Mouse (Mus musculus): ENCODE results near the gene Cdc42ep1. TPM values are rescaled to one million over a fixed set of nuclear protein-coding genes. Genes with fewer than 3 reads are reported as not detected.
A peak's percentile ranks its signal among the peaks of the same experiment; 100 is the strongest.

The Cdc42ep1 gene
- polyA plus RNA-seq (2012; rRNA removed) (8.1 and 10.1 TPM in 2 replicates), polyA plus RNA-seq (2014; fragmentation: Nextera tagmentation; extraction: Ambion mirVana) (7.8 and 8.6 TPM in 2 replicates)

GRCm38 (mm10) chr15:78842371-78843163 lies at the start of gene Cdc42ep1:
Gene Cdc42ep1 (plus strand): TSS chr15:78842624.
- no peak for TF ChIP-seq CTCF (IDR thresholded peaks at IDR 0.05; ENCODE audit: low read depth)
- Histone ChIP-seq H3K36me3 (replicated peaks; ENCODE audit: control insufficient read depth, insufficient read depth, low read depth) (no peaks in the 10 kb centered on the region), H3K27me3 (ENCODE audit: control insufficient read depth, insufficient read depth, low read length) (peaks cover 42% of the 10 kb centered on the region), H3K4me2 (ENCODE audit: low read depth) (peak within 1 kb of the TSS; percentile 25), H3K27ac (no peak within 1 kb of the TSS), H3K9me3 (ENCODE audit: control insufficient read depth, low read length) (no peaks in the 10 kb centered on the region), H3K4me3 (ENCODE audit: insufficient read depth in 1 of 2, low read depth in 2 of 2, low read length in 2 of 2) (peak within 1 kb of the TSS; percentile 52 to 66), H3K4me1 (replicated peaks; ENCODE audit: control insufficient read depth in 2 of 2, insufficient read depth in 2 of 2, low read length in 1 of 2) (peaks cover 0 to 5% of the 10 kb centered on the region in 2 experiments; a peak in 1 of 4 replicates), H3K9ac (replicated peaks) (peak within 1 kb of the TSS; percentile 53)
- 1% methylated on average over 86 of the region's 86 CpGs for WGBS (ENCODE audit: insufficient replicate concordance)
- DNase-seq (ENCODE audit: low read depth in 3 of 3, low spot score in 3 of 3) = no peak
- ATAC-seq (ENCODE audit: insufficient read depth) = peak; percentile 54

GRCm38 (mm10) chr15:78796196-78797059 lies 46.0 kb upstream of the Cdc42ep1 start:
- DNase-seq (ENCODE audit: low read depth in 3 of 3, low spot score in 3 of 3) (no peak), ATAC-seq (ENCODE audit: insufficient read depth) (no peak)
- Histone ChIP-seq H3K27me3 (ENCODE audit: control insufficient read depth, insufficient read depth, low read length) (peaks cover 4% of the 10 kb centered on the region), H3K4me1 (replicated peaks; ENCODE audit: control insufficient read depth in 2 of 2, insufficient read depth in 2 of 2, low read length in 1 of 2) (no peaks in the 10 kb centered on the region), H3K4me2 (ENCODE audit: low read depth) (no peak overlapping the region), H3K27ac (no peak overlapping the region), H3K9ac (replicated peaks) (no peak overlapping the region), H3K36me3 (replicated peaks; ENCODE audit: control insufficient read depth, insufficient read depth, low read depth) (no peaks in the 10 kb centered on the region), H3K9me3 (ENCODE audit: control insufficient read depth, low read length) (no peaks in the 10 kb centered on the region), H3K4me3 (ENCODE audit: insufficient read depth in 1 of 2, low read depth in 2 of 2, low read length in 2 of 2) (no peak overlapping the region)
- no peak for TF ChIP-seq CTCF (IDR thresholded peaks at IDR 0.05; ENCODE audit: low read depth)
- no peak for TF ChIP-seq EP300 (IDR thresholded peaks at IDR 0.05; ENCODE audit: low read depth)
- WGBS (ENCODE audit: insufficient replicate concordance) = 70% methylated on average over 25 of the region's 25 CpGs

- Histone ChIP-seq H3K27me3 (ENCODE audit: control insufficient read depth, insufficient read depth, low read length) (peaks cover 10% of the 10 kb centered on the region), H3K27ac (no peak overlapping the region), H3K4me2 (ENCODE audit: low read depth) (no peak overlapping the region), H3K9ac (replicated peaks) (no peak overlapping the region), H3K9me3 (ENCODE audit: control insufficient read depth, low read length) (no peaks in the 10 kb centered on the region), H3K36me3 (replicated peaks; ENCODE audit: control insufficient read depth, insufficient read depth, low read depth) (no peaks in the 10 kb centered on the region), H3K4me3 (ENCODE audit: insufficient read depth in 1 of 2, low read depth in 2 of 2, low read length in 2 of 2) (no peak overlapping the region), H3K4me1 (replicated peaks; ENCODE audit: control insufficient read depth in 2 of 2, insufficient read depth in 2 of 2, low read length in 1 of 2) (no peaks in the 10 kb centered on the region)
- 79% methylated on average over 8 of the region's 8 CpGs for WGBS (ENCODE audit: insufficient replicate concordance)
- TF ChIP-seq CTCF (IDR thresholded peaks at IDR 0.05; ENCODE audit: low read depth) (no peak), EP300 (IDR thresholded peaks at IDR 0.05; ENCODE audit: low read depth) (no peak)
- ATAC-seq (ENCODE audit: insufficient read depth) (no peak), DNase-seq (ENCODE audit: low read depth in 3 of 3, low spot score in 3 of 3) (no peak)
Observed at GRCm38 (mm10) chr15:78797060-78797329, 45.4 kb upstream of the Cdc42ep1 start.

DNA sequence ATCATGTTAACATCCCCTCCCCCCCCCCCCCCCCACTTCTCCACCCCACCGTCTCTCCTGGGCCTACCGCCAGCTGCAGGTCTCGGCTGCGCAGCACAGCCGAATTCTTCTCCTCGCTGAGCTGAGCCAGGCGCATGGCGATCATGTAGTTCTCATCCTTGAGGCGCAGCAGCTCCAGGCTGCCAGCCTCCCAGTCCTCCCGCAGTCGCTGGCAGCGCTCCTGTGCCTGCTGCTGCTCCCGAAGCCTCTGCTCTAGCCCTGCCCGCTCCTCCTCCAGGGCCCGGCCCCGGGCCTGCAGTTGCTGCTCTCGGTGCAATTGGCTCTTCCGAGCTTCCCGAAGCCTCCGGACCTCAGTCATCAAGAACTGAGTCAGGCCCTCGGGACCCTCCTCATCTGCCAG lies 43.4 kb upstream of the Cdc42ep1 start:
- TF ChIP-seq CTCF (IDR thresholded peaks at IDR 0.05; ENCODE audit: low read depth) = no peak
- TF ChIP-seq EP300 (IDR thresholded peaks at IDR 0.05; ENCODE audit: low read depth) = no peak

DNA sequence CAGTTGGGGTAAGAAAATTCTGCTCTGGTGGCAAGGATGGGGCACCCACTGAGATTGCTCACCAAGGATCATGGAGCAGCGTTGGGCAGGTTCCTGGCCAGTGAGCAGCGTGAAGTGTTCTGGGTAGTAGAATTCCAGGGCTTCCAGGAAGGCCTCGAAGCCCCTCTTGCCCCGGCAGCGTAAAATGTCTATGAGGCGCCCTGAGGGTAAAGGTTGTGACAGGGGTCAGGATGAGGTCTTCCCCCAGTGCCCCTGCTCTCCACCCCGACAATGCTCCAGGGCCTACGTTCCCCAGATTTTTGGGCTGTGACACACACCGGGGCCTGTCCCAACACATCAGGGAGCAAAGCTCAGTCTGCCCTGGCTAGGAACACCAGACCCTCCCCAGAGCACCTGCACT lies 40.9 kb upstream of the Cdc42ep1 start:
- H3K4me2 ChIP-seq (ENCODE audit: low read depth) = peak overlapping the region; percentile 47
- H3K4me3 ChIP-seq (ENCODE audit: insufficient read depth in 1 of 2, low read depth in 2 of 2, low read length in 2 of 2) = peak overlapping the region in 1 of 2 experiments; percentile 38; a peak in 1 of 4 replicates
- H3K4me1 ChIP-seq (replicated peaks; ENCODE audit: control insufficient read depth in 2 of 2, insufficient read depth in 2 of 2, low read length in 1 of 2) = peaks cover 0 to 10% of the 10 kb centered on the region in 2 experiments; a peak in 2 of 4 replicates
- ATAC-seq (ENCODE audit: insufficient read depth) (no peak), DNase-seq (ENCODE audit: low read depth in 3 of 3, low spot score in 3 of 3) (no peak)
- no peak overlapping the region for H3K27ac ChIP-seq
- H3K27me3 ChIP-seq (ENCODE audit: control insufficient read depth, insufficient read depth, low read length) = peaks cover 39% of the 10 kb centered on the region
- no peaks in the 10 kb centered on the region for H3K36me3 ChIP-seq (replicated peaks; ENCODE audit: control insufficient read depth, insufficient read depth, low read depth)
- 70% methylated on average over 9 of the region's 9 CpGs for WGBS (ENCODE audit: insufficient replicate concordance)
- H3K9ac ChIP-seq (replicated peaks) = no peak overlapping the region
- H3K9me3 ChIP-seq (ENCODE audit: control insufficient read depth, low read length) = no peaks in the 10 kb centered on the region
- TF ChIP-seq CTCF (IDR thresholded peaks at IDR 0.05; ENCODE audit: low read depth) = no peak
- TF ChIP-seq EP300 (IDR thresholded peaks at IDR 0.05; ENCODE audit: low read depth) = no peak

More for the DNA sequence above, 43.4 kb upstream of the Cdc42ep1 start:
- H3K27me3 ChIP-seq (ENCODE audit: control insufficient read depth, insufficient read depth, low read length) = peaks cover 30% of the 10 kb centered on the region
- peaks cover 0 to 5% of the 10 kb centered on the region in 2 experiments; a peak in 2 of 4 replicates for H3K4me1 ChIP-seq (replicated peaks; ENCODE audit: control insufficient read depth in 2 of 2, insufficient read depth in 2 of 2, low read length in 1 of 2)
- no peak overlapping the region for H3K27ac ChIP-seq
- DNase-seq (ENCODE audit: low read depth in 3 of 3, low spot score in 3 of 3) = no peak
- no peaks in the 10 kb centered on the region for H3K9me3 ChIP-seq (ENCODE audit: control insufficient read depth, low read length)
- no peak for ATAC-seq (ENCODE audit: insufficient read depth)
- no peak overlapping the region for H3K9ac ChIP-seq (replicated peaks)
- no peaks in the 10 kb centered on the region for H3K36me3 ChIP-seq (replicated peaks; ENCODE audit: control insufficient read depth, insufficient read depth, low read depth)
- no peak overlapping the region for H3K4me2 ChIP-seq (ENCODE audit: low read depth)
- WGBS (ENCODE audit: insufficient replicate concordance) = 69% methylated on average over 21 of the region's 21 CpGs
- H3K4me3 ChIP-seq (ENCODE audit: insufficient read depth in 1 of 2, low read depth in 2 of 2, low read length in 2 of 2) = no peak overlapping the region
